Mouse (Mus musculus) C2C12 (cell line): ENCODE results near the gene Spry2.

Experiments
- CTCF ChIP-seq: IDR thresholded peaks from one replicate; pipeline ENCODE4 v1.5.1; 2011; ENCODE audit not compliant: control insufficient read depth, insufficient read depth, insufficient read length
- FOSL1 ChIP-seq: IDR thresholded peaks from one replicate; pipeline ENCODE4 v1.8.0; 2011; ENCODE audit warnings: mild to moderate bottlenecking, low read length; ENCODE audit not compliant: poor library complexity, insufficient read depth, severe bottlenecking

DNA sequence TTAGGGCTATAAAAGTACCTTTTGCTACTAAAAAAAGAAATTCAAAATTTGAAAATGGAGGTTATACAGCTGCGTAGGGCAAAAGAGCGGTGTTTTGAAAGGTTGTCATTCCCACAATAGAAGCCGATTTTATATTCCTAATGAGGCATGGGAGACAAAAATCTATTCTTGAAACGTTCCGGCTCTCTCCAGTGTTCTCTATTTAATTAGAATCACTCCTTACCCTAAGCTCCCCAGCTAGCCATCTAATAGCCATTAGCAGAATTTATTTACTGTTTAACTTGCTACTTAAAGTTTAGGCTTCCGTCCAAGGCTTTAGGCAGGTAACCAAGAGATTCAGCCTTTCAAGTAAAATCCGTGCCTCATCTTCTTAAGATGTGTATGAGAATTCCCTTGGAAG is 20.2 kb downstream of the Spry2 start:
- TF ChIP-seq CTCF (no peak), FOSL1 (no peak)
